8 mouse cellular contexts compared by ENCODE assay signal in genomic region chr2:116063819-116064293, GRCm38 (mm10). TPM values are rescaled to one million over a fixed set of nuclear protein-coding genes. Genes with fewer than 3 reads are reported as not detected.
A peak's percentile ranks its signal among the peaks of the same experiment; 100 is the strongest.
DNase-seq lines count a peak whose midpoint lies in the region; ATAC-seq and TF ChIP-seq lines count a peak whose summit lies in the region.

No protein-coding gene starts in this region.

- peak overlapping the region; percentile 92 for H3K4me3 ChIP-seq in heart, embryonic 13.5 days
- peak overlapping the region; percentile 42 for H3K4me3 ChIP-seq in limb, embryonic 14.5 days (replicated peaks; ENCODE audit: low read length)
- peak overlapping the region; percentile 56 for H3K4me3 ChIP-seq in midbrain, postnatal 0 days (ENCODE audit: low read depth, low read length)

- WGBS in heart, embryonic 13.5 days = under 1% methylated on average over 37 of the region's 37 CpGs
- 0% methylated on average over 32 of the region's 37 CpGs for WGBS in limb, embryonic 14.5 days
- WGBS in midbrain, postnatal 0 days = 0% methylated on average over 37 of the region's 37 CpGs

- ATAC-seq in heart, embryonic 13.5 days (ENCODE audit: extremely low read depth, insufficient number of reproducible peaks, low FRiP score, low TSS enrichment) = no peak
- peak; percentile 39; the same call in 1 of the 2 replicates for ATAC-seq in limb, embryonic 14.5 days (ENCODE audit: low FRiP score, low read depth)
- no peak for ATAC-seq in midbrain, postnatal 0 days (ENCODE audit: low FRiP score)

- TF ChIP-seq CTCF in brain, embryonic 14.5 days (IDR thresholded peaks at IDR 0.05; ENCODE audit: borderline replicate concordance, extremely low read depth, insufficient read depth, insufficient read length) = no peak
- no peak for TF ChIP-seq CTCF in midbrain, postnatal 0 days (IDR thresholded peaks at IDR 0.05)

- peaks cover 16% of the 10 kb centered on the region for H3K36me3 ChIP-seq in heart, embryonic 13.5 days
- H3K36me3 ChIP-seq in limb, embryonic 14.5 days (ENCODE audit: control insufficient read depth, insufficient read depth, low read length) = no peaks in the 10 kb centered on the region
- H3K36me3 ChIP-seq in midbrain, postnatal 0 days (ENCODE audit: insufficient read depth, low read length) = no peaks in the 10 kb centered on the region

- peak overlapping the region; percentile 100 for H3K9ac ChIP-seq in heart, embryonic 13.5 days
- peak overlapping the region; percentile 46 for H3K9ac ChIP-seq in limb, embryonic 14.5 days (ENCODE audit: low read depth, low read length, severe bottlenecking)
- H3K9ac ChIP-seq in midbrain, postnatal 0 days (replicated peaks; ENCODE audit: low read length, poor library complexity, severe bottlenecking) = peak overlapping the region; percentile 69

- H3K27ac ChIP-seq in heart, embryonic 13.5 days (replicated peaks) = peak overlapping the region; percentile 98
- peak overlapping the region; percentile 26; the same call in 1 of the 2 replicates for H3K27ac ChIP-seq in limb, embryonic 14.5 days (replicated peaks; ENCODE audit: low read depth, low read length)
- peak overlapping the region; percentile 84 for H3K27ac ChIP-seq in midbrain, postnatal 0 days (ENCODE audit: low read depth, low read length)

- H3K4me2 ChIP-seq in heart, embryonic 13.5 days = peak overlapping the region; percentile 90
- peak overlapping the region; percentile 81 for H3K4me2 ChIP-seq in limb, embryonic 14.5 days (replicated peaks; ENCODE audit: low read depth, low read length, severe bottlenecking)
- H3K4me2 ChIP-seq in midbrain, postnatal 0 days (ENCODE audit: low read depth, low read length, poor library complexity, severe bottlenecking) = peak overlapping the region; percentile 74

- peak; percentile 14 to 26 for DNase-seq in lung, adult 18-20 months
- DNase-seq in lung, postnatal 25 days (ENCODE audit: low spot score) = no peak
- peak; percentile 70 for DNase-seq in brain, embryonic 14.5 days (ENCODE audit: low read depth)
- no peak for DNase-seq in limb, embryonic 14.5 days (ENCODE audit: low spot score)
- no peak for DNase-seq in midbrain, postnatal 0 days (ENCODE audit: low spot score)
- DNase-seq in layer of hippocampus, adult 9-10 months (ENCODE audit: low spot score) = no peak
- DNase-seq in gastrocnemius, postnatal 25 days = no peak

- H3K27me3 ChIP-seq in heart, embryonic 13.5 days (replicated peaks) = no peaks in the 10 kb centered on the region
- H3K27me3 ChIP-seq in limb, embryonic 14.5 days (ENCODE audit: control insufficient read depth, insufficient read depth, low read length) = peaks cover 64% of the 10 kb centered on the region
- 0 out of 2 replicates have a peak, but pooled peaks cover 4% of the 10 kb centered on the region for H3K27me3 ChIP-seq in midbrain, postnatal 0 days (ENCODE audit: insufficient read depth, low read length)

- TF ChIP-seq POLR2A in brain, embryonic 14.5 days (IDR thresholded peaks at IDR 0.05; ENCODE audit: borderline replicate concordance, extremely low read depth, insufficient read depth, insufficient read length, poor library complexity, severe bottlenecking) = no peak
- TF ChIP-seq POLR2A in limb, embryonic 14.5 days (IDR thresholded peaks at IDR 0.05; ENCODE audit: borderline replicate concordance, extremely low read depth, insufficient read depth, insufficient read length) = no peak

- H3K9me3 ChIP-seq in heart, embryonic 13.5 days = no peaks in the 10 kb centered on the region
- H3K9me3 ChIP-seq in limb, embryonic 14.5 days (ENCODE audit: control insufficient read depth, low read length) = no peaks in the 10 kb centered on the region
- H3K9me3 ChIP-seq in midbrain, postnatal 0 days (ENCODE audit: low read length) = no peaks in the 10 kb centered on the region

- peaks cover 26% of the 10 kb centered on the region for H3K4me1 ChIP-seq in heart, embryonic 13.5 days
- H3K4me1 ChIP-seq in limb, embryonic 14.5 days (ENCODE audit: control insufficient read depth, insufficient read depth, low read length) = peaks cover 15% of the 10 kb centered on the region; the same call in 1 of the 2 replicates
- H3K4me1 ChIP-seq in midbrain, postnatal 0 days (ENCODE audit: insufficient read depth, low read length) = no peaks in the 10 kb centered on the region

RNA-seq across cellular contexts. Expression of gene Meis2, which starts 1.8 kb away (rescaled TPM):
- polyA plus RNA-seq in brain, embryonic 14.5 days (2012; rRNA removed) = 134 and 209 TPM in 2 replicates
- polyA plus RNA-seq in heart, embryonic 13.5 days (2015; fragmentation: Nextera tagmentation; extraction: Ambion mirVana) = 30.1 and 32.0 TPM in 2 replicates
- polyA plus RNA-seq in limb, embryonic 14.5 days (2012; rRNA removed) = 16.2 and 26.2 TPM in 2 replicates
- polyA plus RNA-seq in limb, embryonic 14.5 days (2014; fragmentation: Nextera tagmentation; extraction: Ambion mirVana) = 17.3 and 17.9 TPM in 2 replicates
- 121 and 147 TPM in 2 replicates for total RNA-seq in midbrain, postnatal 0 days (2014; rRNA removed)
- polyA plus RNA-seq in midbrain, postnatal 0 days (2015; fragmentation: Nextera tagmentation; extraction: Ambion mirVana) = 52.1 and 58.3 TPM in 2 replicates
- 1 to 10 TPM; 1.5 to 2.0 TPM for total RNA-seq in gastrocnemius, postnatal 25 days (2021)

Comparison
In these comparisons a context has a peak if more than half of its experiments do, and no peak if none do; other contexts are left out.
1. DNase-seq: peak in lung, adult 18-20 months (2 of 2) and brain, embryonic 14.5 days (single experiment); none in lung, postnatal 25 days (single experiment), limb, embryonic 14.5 days (single experiment), midbrain, postnatal 0 days (single experiment), layer of hippocampus, adult 9-10 months (single experiment) and gastrocnemius, postnatal 25 days (single experiment).
2. H3K27ac ChIP-seq: peak in every context shown above with its lines; median percentile 98 in heart, embryonic 13.5 days; 84 in midbrain, postnatal 0 days; 26 in limb, embryonic 14.5 days.
3. H3K4me3 ChIP-seq: peak in every context shown above with its lines; median percentile 92 in heart, embryonic 13.5 days; 56 in midbrain, postnatal 0 days; 42 in limb, embryonic 14.5 days.
4. H3K9ac ChIP-seq: peak in every context shown above with its lines; median percentile 100 in heart, embryonic 13.5 days; 69 in midbrain, postnatal 0 days; 46 in limb, embryonic 14.5 days.
5. Peak in every context shown above with its lines, with median percentiles within 50 percentile points of each other: H3K4me2 ChIP-seq.